Mouse (Mus musculus) stomach, postnatal 0 days (tissue): Measurements from ENCODE around the gene Chrm2.

ENCODE experiments used
- CTCF ChIP-seq: IDR thresholded peaks from 2 replicates; pipeline ENCODE4 v1.5.1; 2016; ENCODE audit warnings: antibody characterized with exemption, low read depth, mild to moderate bottlenecking, moderate library complexity
- EP300 ChIP-seq: optimal IDR thresholded peaks from 2 replicates; pipeline ENCODE3; 2016; ENCODE audit warnings: antibody characterized with exemption

DNA sequence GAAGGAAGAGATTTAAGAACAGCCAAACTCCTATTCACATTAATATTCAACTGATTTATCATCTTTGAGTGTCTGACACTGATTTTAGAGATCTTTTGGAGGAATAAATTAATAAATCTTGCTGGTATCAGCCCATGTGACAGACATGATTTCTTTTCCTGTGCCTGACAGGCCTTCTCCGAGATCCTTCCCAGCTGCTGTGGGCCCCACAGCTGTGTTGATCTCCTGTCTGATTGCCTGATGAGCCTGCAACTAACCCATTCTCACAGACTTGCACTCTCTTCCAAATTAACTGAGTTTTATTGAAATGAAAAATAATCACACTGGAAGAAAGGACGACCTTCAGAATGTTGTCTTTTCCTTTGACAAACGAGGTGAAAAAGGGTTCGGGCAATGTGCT, 140.6 kb downstream of the Chrm2 start:
- TF ChIP-seq CTCF, result no peak
- TF ChIP-seq EP300, result no peak
